Mouse (Mus musculus) spleen, adult 18-20 months (tissue): ENCODE results near the gene Hoxb2.

Experiments
- DNase-seq, 2 experiments: peaks; one replicate each; pipeline ENCODE4 v3.0.0; 2022; ENCODE audit warnings: mixed read lengths in 2 of 2

Gene Hoxb2

DNA sequence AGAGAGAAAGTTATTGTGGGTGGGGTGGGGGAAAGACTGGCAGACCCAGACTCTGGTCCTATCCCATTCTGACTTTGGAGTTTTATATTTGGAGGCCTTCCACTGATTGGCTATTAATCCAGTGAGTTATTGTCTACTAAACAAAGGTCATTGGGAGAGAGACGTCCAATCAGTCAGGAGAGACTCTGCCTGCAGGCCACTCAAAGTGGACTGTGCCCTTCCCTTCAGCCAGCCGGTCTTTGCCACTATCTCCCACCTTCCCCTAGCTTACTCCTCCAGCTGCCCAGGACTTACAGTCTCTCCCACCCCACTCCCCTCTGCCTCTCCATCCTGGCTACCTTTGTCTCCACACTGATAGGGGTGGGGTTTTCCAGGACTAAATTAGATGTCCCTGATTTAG, 13.7 kb upstream of the Hoxb2 start:
- DNase-seq, result no peak

DNA sequence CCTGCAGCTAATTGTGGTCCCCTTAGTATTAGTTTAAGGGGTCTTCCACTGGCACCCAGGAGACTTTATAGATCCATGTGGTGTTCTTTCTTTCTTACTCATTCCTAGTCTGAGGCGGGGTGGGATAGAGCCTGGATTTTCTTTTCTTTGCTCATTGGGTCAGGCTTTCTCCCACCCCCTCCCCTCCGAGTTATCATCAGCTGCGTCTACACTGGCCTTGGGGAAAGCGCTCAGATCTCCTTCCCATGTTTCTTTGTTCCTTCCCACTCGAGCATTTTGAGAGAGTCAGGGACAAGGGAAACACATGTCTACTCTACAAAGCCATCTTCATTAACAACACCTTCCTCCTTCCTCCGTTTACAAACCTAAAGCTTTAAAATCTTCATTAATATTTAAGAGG, 13.3 kb upstream of the Hoxb2 start:
- no peak for DNase-seq

DNA sequence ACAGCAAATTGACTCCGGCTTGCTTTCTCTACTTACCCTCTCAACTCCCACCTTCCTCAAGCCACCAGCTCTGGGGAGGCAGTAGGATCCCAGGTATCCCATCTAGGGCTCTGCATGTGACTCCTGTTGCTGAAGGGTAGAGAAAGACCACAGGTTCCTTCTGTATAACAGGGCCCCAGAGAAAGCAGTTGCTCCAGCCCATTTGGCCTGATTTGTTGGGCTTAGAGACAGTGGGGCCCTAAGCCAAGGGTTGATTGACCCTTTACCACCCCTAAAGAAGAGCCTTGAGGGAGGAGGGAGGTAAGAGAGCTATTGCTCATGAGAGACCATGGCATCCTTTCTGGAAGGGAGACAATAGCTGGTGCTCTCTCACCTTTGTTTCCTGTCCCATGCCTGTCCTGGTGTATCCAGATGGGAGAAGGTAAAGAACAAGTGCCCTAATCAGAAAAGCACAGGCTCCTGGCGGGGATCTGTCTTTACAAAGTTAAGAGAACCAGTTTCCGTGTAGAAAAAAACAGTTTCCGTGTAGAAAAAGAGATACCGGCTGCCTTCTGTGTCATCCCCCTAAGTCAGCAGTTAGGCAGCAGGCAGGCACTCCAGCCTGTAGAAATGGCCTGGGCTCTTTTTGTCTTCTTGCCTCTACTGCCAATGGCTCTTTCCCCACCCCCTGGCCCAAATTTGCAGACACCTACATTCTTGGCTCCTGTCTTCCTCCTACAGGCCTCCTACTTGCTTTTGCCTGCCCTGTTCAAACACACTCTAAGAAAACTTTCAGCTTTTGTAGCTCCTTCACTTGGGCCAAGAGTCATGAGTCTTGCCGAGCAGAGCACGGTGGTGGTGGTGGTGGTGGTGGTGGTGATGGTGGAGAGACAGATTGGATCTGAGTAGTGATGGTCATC, 11.1 kb upstream of the Hoxb2 start:
- no peak for DNase-seq

DNA sequence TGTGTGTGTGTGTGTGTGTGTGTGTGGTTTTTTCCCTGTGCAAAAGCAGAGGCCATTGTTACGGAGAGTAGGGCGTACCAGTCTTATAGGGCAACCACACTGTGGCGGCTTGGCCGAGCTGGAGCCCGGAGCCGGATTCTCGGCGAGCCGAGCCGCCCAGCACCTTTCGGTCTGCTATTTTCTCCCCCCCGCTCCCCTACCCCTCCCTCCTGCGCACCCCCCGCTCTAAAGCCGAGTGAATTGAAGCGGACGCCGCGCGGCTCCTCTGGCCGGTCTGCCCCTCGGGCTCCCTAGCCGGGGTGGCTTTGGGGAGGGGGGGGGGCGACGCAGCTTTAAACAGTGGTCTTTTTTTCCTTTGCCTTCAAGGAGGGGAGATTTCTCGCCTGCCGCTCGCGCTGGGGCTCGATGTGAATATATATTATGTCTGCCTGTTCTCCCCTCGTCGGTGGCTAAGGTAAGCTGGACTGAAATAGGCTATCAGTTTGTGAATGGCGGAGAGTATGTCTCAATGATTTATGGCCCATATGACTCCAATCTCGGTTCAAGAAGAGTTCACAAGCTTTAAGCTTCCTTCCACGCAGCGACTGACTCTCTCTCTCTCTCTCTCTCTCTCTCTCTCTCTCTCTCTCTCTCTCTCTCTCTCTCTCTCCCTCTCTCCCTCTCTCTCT, 9.5 kb upstream of the Hoxb2 start:
- no peak for DNase-seq

DNA sequence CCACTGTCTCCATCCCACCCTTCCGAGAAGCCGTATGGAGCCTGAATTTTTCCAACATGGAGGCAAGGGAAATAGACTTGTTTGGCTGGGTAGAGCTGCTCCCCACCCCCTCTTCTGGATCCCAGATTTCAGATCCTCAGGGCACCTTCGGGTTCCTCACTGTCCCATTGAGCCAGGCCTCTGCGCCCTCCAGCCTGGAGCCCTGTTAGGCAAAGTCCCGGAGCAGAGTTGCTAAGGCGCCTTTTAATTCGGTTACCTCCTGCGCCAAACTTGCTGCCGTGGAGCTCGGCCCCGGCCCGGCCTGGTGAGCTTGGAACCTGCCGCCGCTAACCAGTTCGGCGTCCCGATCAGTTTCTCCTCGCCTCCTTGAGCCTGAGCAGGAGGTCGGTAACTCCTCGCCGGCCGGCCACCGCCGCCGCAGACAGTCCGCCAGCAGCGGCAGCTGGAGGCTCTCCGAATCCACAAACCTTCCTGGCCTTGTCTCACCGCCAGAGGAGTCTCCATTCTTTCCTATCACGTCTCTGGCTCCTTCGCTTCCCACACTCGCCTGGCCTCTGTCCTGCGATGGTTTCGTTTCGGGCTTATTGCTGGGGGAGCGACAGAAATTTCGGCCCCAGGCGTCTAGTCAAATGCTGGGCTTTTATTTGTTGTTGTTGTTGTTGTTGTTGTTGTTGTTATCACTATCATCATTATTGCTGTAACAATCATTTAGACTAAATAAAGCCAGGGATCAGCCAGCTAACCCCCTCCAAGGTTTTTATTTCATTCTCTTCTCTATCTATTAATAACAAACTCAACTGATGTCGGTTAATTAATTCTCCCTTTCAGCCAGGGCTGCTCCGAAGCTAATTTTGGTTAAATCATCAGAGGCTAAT, 8.4 kb upstream of the Hoxb2 start:
- DNase-seq, result peak in 1 of 2 experiments; percentile 5

DNA sequence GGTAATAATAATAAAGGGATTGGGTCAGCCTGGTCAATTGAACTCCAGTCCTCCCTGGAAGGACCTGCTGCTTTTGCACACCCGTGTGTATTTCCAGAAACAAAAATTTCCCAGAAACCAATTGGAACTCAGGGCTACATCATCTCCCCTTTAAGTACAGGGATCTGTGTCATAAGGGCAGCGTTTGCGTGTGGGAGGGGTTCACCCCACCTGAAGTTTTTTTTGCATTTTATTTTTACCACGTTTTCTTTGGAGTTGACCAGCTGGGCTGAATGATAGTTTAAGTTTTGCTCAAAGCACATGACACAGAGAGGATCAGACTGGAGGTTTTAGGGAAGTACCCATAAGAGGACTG, 7.8 kb upstream of the Hoxb2 start:
- DNase-seq, result no peak

DNA sequence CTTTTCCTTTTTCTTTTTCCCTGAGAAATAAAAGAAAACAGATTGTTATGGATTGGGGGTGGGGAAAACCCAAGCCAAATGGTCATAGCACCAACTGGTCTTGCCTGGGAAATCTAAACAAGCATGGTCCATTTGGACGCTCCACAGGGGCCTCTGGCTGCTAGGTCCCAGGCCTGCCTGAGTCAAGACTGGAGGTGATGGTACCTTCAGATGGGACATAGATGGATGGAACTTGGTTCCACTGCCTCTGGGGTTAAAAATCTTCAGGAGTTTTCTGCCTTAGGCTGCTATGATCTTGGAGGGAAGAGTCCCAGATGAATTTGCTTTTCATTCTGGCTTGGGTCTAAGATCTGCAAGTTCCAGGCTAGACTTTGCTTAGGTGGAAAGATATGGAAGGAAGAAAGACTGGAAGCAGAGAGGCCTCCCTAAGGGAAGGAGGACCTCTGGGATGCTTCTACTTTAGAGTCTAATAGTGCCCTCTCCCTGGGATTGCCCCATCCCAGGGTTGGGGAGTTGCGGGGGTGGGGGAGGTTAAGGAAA, 7.0 kb upstream of the Hoxb2 start:
- DNase-seq, result no peak

DNA sequence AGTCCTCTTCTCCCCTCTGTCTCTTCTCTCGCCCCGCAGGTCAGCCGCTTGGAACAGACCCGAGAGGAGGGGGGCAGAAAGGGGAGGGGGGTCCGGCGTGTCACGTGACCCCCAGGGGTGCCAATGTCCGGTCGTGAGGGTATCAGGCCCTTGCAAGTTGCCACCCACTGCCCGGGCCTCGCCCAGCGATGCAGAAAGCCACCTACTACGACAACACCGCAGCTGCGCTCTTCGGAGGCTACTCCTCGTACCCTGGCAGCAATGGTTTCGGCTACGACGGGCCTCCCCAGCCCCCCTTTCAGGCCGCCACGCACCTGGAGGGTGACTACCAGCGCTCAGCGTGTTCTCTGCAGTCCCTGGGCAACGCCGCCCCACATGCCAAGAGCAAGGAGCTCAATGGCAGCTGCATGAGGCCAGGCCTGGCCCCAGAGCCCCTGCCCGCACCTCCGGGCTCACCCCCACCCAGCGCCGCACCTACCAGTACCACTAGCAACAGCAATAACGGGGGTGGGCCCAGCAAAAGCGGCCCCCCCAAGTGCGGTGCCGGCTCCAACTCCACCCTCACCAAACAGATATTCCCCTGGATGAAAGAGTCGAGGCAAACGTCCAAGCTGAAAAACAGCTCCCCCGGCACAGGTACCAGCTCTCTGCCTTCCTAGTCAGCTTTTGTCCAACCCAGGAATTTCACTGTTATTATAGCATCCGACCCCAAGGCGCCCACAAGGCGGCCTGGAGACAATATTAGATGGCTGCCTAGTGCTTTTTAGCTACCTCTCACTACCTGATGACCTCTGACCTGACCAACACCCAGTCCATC, 6.1 kb upstream of the Hoxb2 start:
- no peak for DNase-seq

DNA sequence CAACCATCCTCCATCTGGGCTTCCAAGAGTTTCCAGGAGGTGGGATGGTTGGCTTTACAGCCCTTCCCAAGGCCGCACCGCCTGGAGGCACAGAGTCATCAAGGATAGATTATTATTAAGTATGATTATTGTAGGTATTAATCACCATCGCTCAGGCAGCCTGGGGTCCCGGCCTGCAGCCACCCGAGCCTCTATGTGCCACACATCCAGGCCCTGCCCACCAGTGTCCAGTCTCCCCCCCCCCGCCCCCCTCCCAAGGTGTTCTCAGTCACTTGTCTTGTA, 5.5 kb upstream of the Hoxb2 start:
- DNase-seq, result no peak

DNA sequence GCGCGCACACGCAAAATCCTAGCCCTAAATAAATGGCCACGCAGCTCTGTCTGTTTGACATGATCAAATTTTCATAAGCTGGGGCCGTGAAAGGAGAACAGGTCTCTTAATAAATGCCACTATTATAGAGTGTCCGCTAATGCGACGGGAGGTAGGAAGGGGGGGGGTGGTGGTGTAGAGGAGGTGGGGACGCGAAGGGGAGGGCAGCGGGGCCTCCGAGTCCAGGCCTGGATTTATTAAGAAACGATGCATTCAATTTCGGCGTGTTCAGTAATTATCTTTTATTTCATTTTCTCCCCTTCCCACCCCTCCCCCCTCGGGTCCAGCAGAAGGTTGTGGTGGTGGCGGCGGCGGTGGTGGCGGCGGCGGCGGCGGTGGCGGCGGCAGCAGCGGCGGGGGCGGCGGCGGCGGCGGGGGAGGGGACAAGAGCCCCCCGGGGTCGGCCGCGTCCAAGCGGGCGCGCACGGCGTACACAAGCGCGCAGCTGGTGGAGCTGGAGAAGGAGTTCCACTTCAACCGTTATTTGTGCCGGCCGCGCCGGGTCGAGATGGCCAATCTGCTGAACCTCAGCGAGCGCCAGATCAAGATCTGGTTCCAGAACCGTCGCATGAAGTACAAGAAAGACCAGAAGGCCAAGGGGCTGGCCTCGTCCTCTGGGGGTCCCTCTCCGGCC, 5.0 kb upstream of the Hoxb2 start:
- no peak for DNase-seq

DNA sequence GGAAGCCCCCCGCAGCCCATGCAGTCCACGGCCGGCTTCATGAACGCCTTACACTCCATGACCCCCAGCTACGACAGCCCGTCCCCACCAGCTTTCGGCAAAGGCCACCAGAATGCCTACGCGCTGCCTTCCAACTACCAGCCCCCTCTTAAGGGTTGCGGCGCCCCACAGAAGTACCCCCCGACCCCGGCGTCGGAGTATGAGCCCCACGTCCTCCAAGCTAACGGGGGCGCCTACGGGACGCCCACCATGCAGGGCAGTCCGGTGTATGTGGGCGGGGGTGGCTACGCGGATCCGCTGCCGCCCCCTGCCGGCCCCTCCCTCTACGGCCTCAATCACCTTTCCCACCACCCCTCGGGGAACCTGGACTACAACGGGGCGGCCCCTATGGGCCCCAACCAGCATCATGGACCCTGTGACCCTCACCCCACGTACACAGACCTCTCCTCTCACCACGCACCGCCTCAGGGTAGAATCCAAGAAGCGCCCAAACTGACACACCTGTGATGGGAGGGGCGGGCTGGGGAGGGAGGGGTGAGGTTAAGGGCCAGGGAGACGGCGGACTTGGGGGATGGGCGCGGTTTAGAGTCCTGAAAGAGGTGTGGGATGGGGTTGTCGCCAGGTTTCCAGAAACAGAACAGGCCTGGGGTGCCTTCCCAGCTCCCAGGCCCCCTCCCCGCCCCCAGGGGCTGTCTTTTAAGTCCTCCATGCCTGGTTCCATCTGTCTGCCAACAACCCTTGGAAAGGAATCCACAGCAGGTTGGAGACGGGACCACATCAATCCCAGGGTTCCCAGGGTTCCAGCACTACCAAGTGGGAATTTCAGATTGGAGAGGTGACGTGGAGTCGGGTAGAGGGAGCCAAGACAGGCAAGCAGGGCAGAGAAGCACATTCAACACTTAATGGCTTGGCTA, 4.2 kb upstream of the Hoxb2 start:
- no peak for DNase-seq

DNA sequence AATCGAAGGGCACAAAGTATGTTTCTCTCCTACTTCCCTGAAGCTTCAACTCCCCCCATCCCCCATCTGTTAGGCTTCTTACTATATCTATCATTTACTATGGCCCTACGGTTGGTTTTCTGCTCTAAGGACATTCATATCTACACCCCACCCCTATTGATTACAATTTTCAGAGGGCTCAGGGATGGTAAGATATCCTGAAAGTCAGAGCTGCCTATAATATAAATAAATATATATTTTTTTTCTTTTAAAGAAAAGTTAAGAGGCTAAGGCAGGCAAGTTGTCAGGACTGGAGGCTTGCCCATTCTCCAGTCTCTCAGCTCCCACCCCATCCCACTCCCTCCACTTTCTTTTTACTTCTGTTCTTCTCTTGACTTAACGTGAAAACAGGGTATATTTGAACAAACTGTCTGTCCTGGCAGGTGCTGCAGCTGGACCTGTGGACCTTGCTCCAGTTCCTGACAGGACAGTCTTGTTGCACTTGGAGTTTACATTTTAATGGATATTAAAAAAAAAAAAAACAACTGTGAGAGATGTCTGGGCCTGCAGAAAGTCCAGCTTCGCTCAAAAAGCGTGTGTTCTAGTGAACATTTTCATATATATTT, 3.3 kb upstream of the Hoxb2 start:
- DNase-seq, result no peak

DNA sequence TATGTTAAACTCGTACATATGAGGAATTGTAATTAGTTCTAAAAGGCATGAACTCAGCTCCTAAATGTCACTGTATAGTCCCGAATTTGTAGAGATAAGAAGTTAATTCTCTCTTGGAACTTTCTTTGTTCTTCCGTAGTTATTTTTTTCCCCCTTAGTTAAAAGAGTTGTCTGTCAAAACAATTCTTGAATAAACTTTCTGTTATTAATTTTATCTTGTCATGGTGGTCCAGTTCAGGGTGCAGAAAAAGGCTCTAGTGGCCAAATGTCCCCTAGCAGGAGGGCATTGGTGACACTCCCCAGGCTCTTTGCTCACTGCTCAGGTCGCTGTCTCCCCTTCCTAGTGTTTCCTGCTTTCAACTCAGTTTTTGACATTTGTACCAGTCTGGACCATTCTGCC, 2.6 kb upstream of the Hoxb2 start:
- DNase-seq, result no peak

DNA sequence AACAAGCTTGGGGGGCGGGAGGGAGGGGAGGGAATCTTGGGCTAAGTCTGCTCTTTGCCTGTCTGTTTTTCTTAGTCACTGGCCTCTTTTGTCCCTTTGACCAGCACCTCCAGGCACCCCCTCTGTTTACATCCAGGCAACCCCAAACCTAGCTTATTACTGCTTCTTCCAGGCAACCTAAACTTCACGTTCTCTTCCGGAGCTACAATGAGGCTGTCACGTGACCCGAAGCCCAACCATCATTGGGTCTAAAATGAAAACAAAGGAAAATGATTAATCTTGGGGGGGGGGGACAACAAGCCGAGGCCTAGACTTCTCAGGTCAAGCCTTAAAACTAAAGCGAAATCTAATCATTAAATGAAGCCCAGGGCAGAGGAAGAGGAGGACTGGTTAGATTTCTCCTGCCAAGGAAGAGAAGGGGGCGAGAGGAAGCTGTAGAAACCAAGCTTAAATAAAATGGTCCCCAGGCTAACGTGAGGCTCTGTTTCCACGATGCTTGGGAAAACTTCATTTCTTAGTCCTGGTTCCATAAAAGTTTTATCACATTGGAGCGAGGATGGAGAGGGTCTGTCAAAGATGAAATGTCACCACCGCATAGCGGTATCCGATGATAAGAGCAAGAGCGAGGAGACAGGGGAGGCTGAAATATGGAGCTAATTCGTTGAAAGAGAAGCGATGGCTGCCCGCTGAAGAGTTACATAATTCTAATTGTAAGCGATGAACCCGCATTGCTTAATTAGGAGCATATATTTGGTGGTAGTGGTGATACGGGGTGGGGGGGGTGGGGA, 2.0 kb upstream of the Hoxb2 start:
- no peak for DNase-seq

DNA sequence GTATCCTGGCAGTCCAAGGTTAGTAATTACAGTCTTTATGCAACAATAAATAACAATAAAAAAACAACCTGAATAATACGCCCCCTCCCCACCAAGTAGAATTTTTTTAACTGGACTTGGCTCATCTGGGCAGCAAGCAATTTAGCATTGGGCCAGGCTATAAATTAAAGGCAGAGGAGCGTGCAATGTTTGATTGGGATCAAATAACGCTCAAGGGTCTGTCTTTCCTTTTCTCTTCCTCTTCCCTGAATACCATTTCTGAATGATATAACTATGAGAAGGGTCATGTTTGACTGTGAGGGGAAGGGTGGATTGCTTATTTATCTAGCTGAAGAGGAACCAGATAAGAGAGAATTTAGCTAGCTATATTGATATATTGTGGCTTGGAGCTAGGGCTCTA, 1.3 kb upstream of the Hoxb2 start:
- no peak for DNase-seq

DNA sequence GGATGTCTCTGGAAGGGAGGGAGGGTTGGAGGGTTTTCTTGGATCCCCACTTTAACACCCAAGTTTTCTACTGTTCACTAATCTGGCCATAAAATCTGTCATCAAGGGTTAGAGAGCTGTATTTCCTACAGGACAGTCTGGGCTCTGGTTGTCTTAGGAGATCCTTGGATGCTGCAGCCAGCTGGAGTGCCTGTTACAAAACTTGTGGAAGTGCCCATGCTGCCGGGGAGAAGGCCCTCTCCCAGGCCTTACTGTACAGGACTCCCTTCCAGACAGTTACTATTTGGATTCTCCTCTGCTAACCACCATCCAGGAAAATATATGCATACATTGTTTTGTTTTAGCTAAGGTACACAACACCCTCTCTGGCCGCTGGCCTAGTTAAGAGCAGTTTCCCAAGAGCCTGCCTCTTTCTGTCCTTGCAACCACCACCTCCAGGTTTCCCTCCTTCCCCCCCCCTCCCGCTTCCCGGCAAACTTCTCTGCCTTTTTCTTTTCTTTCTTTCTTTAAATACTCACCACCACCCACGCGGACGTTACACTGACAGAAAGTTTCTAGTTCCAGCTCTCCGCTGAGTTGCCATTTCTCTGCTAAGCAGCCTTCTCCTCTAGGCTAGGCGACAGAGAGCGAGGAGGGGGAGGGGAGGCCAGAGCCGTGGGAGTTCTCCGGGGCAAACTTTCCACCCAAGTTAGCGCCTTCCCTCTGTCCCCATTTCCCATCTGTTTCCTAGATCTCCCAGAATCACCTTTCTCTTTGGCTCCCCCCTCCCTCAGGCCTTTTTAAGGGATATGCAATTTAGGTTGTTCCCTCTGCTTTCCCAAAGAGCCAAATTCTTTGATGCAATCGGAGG, 609 bp upstream of the Hoxb2 start:
- DNase-seq, result no peak

DNA sequence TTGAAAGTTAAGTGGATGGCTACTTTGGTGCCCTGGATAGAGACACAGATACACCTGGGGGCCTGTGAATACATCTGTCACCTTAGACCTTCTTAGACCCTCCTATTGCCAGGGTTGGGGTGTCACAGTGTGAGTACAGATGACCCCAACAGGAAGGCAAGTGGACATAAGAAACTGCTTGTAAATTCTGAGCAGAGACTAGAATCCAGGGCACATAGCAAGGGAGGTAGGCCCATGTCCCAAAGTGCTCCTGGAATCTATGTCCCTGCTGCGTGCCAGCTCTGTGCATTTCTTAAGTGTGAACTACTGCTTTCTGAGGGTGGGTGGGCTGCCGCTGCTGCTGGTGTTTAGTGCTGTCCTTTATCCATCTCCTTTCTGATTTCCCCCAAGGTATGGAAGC, 466 bp downstream of the Hoxb2 start:
- no peak for DNase-seq

DNA sequence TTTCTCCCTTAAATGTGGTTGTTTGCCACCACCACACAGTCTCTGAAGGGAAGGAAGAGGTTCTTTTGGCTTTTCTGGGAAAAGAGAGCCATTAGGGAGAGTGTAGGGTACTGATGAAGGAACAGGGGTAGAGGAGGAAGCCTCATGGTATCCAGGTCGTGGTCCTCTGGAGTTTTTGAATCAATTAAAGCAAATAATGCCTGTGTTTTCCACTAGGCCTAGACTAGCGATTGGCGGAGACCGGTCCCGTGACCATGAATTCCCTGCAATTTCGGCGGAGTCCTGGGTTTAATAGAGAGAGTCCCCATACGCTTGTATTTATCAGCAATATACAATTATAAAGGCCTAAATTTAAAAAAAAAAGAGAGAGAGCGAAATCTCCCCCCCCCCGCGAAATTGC, 987 bp downstream of the Hoxb2 start:
- DNase-seq, result no peak

DNA sequence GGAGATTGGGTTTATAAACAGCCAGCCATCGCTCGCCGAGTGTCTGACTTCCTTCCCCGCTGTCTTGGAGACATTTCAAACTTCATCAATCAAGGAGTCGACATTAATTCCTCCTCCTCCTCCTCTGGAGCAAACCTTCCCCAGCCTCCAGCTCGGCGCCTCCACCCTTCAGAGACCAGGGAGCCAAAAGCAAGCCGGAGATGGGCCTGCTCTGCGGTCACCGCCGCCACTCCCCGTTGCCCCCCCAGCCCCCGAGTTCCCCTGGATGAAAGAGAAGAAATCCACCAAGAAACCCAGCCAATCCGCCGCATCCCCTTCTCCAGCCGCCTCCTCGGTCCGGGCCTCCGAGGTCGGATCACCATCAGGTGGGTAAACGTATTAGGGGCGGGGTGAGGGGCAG, 1.5 kb downstream of the Hoxb2 start:
- DNase-seq, result no peak
